Mouse (Mus musculus): ENCODE results near the gene Slc15a4. TPM values are rescaled to one million over a fixed set of nuclear protein-coding genes. Genes with fewer than 3 reads are reported as not detected.

The Slc15a4 gene
- 29.1 and 31.7 TPM in 2 replicates for total RNA-seq (2012; rRNA removed)
- 10 to 100 TPM in 1 of 2 experiments, not detected in 1; 35.5 TPM for polyA plus RNA-seq (2012; ENCODE audit: insufficient read depth in 1 of 2, insufficient read length in 2 of 2, low read depth in 1 of 2, low replicate concordance in 2 of 2, missing spikeins in 1 of 2)

GRCm38 (mm10) chr5:127632167-127633145 is at the start of gene Slc15a4, which contains the start of gene Glt1d1:
Slc15a4 (minus strand) TSS chr5:127632897.
Glt1d1 (plus strand) TSS chr5:127632262.
- H3K4me3 ChIP-seq (ENCODE audit: control insufficient read depth in 1 of 2, insufficient read depth in 1 of 2, low read depth in 2 of 2, low read length in 2 of 2), result no peak within 1 kb of the TSS
- H3K4me1 ChIP-seq (ENCODE audit: control insufficient read depth in 1 of 2, insufficient read depth in 2 of 2, low read length in 2 of 2), result no peaks in the 10 kb centered on the region
- TF ChIP-seq UBTF (IDR thresholded peaks at IDR 0.05; ENCODE audit: borderline replicate concordance, insufficient read depth, low read depth, low read length), result no peak
- no peak for TF ChIP-seq USF2 (IDR thresholded peaks at IDR 0.05; ENCODE audit: borderline replicate concordance in 1 of 2, insufficient read depth in 1 of 2, low read depth in 1 of 2, low read length in 2 of 2)
- no peak for TF ChIP-seq ZC3H11A (IDR thresholded peaks at IDR 0.05; ENCODE audit: low read depth, low read length)
- no peak for TF ChIP-seq GABPA (IDR thresholded peaks at IDR 0.05; ENCODE audit: low read depth, low read length)
- TF ChIP-seq E2F4 (IDR thresholded peaks at IDR 0.05; ENCODE audit: borderline replicate concordance, low read depth, low read length), result no peak
- no peak for TF ChIP-seq SMC3 (IDR thresholded peaks at IDR 0.05; ENCODE audit: low read depth, low read length)
- no peak for TF ChIP-seq USF1 (IDR thresholded peaks at IDR 0.05; ENCODE audit: low read depth, low read length)
- TF ChIP-seq RAD21 (IDR thresholded peaks at IDR 0.05; ENCODE audit: low read depth, low read length), result no peak
- no peak for TF ChIP-seq NELFE (IDR thresholded peaks at IDR 0.05; ENCODE audit: low read depth, low read length)
- TF ChIP-seq CTCF (IDR thresholded peaks at IDR 0.05 in 2 of 3, conservative IDR thresholded peaks at IDR 0.05 in 1 of 3; ENCODE audit: control insufficient read depth in 1 of 3, insufficient read depth in 1 of 3, low read depth in 2 of 3, low read length in 3 of 3, poor library complexity in 1 of 3, severe bottlenecking in 1 of 3), result no peak
- TF ChIP-seq ZKSCAN1 (IDR thresholded peaks at IDR 0.05; ENCODE audit: low read depth, low read length), result no peak
- no peak for TF ChIP-seq KAT2A (conservative IDR thresholded peaks at IDR 0.05; ENCODE audit: low read depth, low read length)
- no peak for TF ChIP-seq MYB (IDR thresholded peaks at IDR 0.05; ENCODE audit: low read depth, low read length)
- no peak for TF ChIP-seq CHD1 (IDR thresholded peaks at IDR 0.05; ENCODE audit: low read depth, low read length)
- no peak for DNase-seq (ENCODE audit: low read depth, low spot score)
- H3K9ac ChIP-seq (ENCODE audit: control insufficient read depth, low read depth, low read length, poor library complexity, severe bottlenecking), result no peak within 1 kb of the TSS
- H3K9me3 ChIP-seq (replicated peaks; ENCODE audit: insufficient read depth, low read length), result no peaks in the 10 kb centered on the region
- H3K36me3 ChIP-seq (ENCODE audit: control insufficient read depth in 1 of 2, insufficient read depth in 2 of 2, low read length in 2 of 2), result no peaks in the 10 kb centered on the region
- H3K27ac ChIP-seq (ENCODE audit: control insufficient read depth, low read depth, low read length), result no peak within 1 kb of the TSS
- no peaks in the 10 kb centered on the region for H3K79me2 ChIP-seq (ENCODE audit: control insufficient read depth, insufficient read depth, low read length, poor library complexity)
- H3K27me3 ChIP-seq (ENCODE audit: control insufficient read depth in 1 of 2, insufficient read depth in 2 of 2, low read length in 2 of 2), result no peaks in the 10 kb centered on the region

GRCm38 (mm10) chr5:127678501-127678900 is 45.8 kb upstream of the Slc15a4 start:
- H3K27me3 ChIP-seq (ENCODE audit: control insufficient read depth in 1 of 2, insufficient read depth in 2 of 2, low read length in 2 of 2), result no peaks in the 10 kb centered on the region
- no peak overlapping the region for H3K27ac ChIP-seq (ENCODE audit: control insufficient read depth, low read depth, low read length)
- H3K4me1 ChIP-seq (ENCODE audit: control insufficient read depth in 1 of 2, insufficient read depth in 2 of 2, low read length in 2 of 2), result no peaks in the 10 kb centered on the region
- H3K79me2 ChIP-seq (ENCODE audit: control insufficient read depth, insufficient read depth, low read length, poor library complexity), result no peaks in the 10 kb centered on the region
- H3K4me3 ChIP-seq (ENCODE audit: control insufficient read depth in 1 of 2, insufficient read depth in 1 of 2, low read depth in 2 of 2, low read length in 2 of 2), result no peak overlapping the region
- H3K36me3 ChIP-seq (ENCODE audit: control insufficient read depth in 1 of 2, insufficient read depth in 2 of 2, low read length in 2 of 2), result no peaks in the 10 kb centered on the region
- peak; percentile 13 for DNase-seq (ENCODE audit: low read depth, low spot score)
- no peaks in the 10 kb centered on the region for H3K9me3 ChIP-seq (replicated peaks; ENCODE audit: insufficient read depth, low read length)
- H3K9ac ChIP-seq (ENCODE audit: control insufficient read depth, low read depth, low read length, poor library complexity, severe bottlenecking), result no peak overlapping the region
- TF ChIP-seq HCFC1 (IDR thresholded peaks at IDR 0.05; ENCODE audit: low read depth, low read length), result no peak
- TF ChIP-seq CTCF (IDR thresholded peaks at IDR 0.05 in 2 of 3, conservative IDR thresholded peaks at IDR 0.05 in 1 of 3; ENCODE audit: control insufficient read depth in 1 of 3, insufficient read depth in 1 of 3, low read depth in 2 of 3, low read length in 3 of 3, poor library complexity in 1 of 3, severe bottlenecking in 1 of 3), result peak in 1 of 3 experiments; percentile 4; a peak in 1 of 6 replicates

Measured in MEL (cell line).